Comparison of ENCODE assay signal across 17 mouse cellular contexts in genomic region chrX:169844150-169844772, GRCm38 (mm10).
DNase-seq lines count a peak whose midpoint lies in the region; ATAC-seq and TF ChIP-seq lines count a peak whose summit lies in the region.
"Had no signal": no experiment of that assay in that cellular context is flagged by ENCODE, and none has a peak within 500 bp of the region (broad histone marks: within the 10 kb centered on the region; RNA-seq: fewer than 3 reads in every experiment).

No protein-coding gene starts in this region.

- no peaks in the 10 kb centered on the region for H3K36me3 ChIP-seq in lung, embryonic 14.5 days (ENCODE audit: insufficient read depth)
- no peaks in the 10 kb centered on the region for H3K36me3 ChIP-seq in embryonic facial prominence, embryonic 10.5 days (replicated peaks)
- H3K36me3 ChIP-seq in midbrain, embryonic 12.5 days: no peaks in the 10 kb centered on the region
- H3K36me3 ChIP-seq in kidney, adult 2 months (ENCODE audit: control insufficient read depth, insufficient read depth, low read length): no peaks in the 10 kb centered on the region
- H3K36me3 ChIP-seq: embryonic facial prominence, embryonic 12.5 days had no signal

- no peak for TF ChIP-seq CTCF in lung, embryonic 14.5 days (IDR thresholded peaks at IDR 0.05; ENCODE audit: low read depth)
- no peak for TF ChIP-seq CTCF in kidney, adult 2 months (conservative IDR thresholded peaks at IDR 0.05; ENCODE audit: insufficient read depth, insufficient read length, low read depth, low read length)

- H3K27me3 ChIP-seq in lung, embryonic 14.5 days (ENCODE audit: insufficient read depth, low read length): 0 out of 2 replicates have a peak, but pooled peaks cover 5% of the 10 kb centered on the region
- H3K27me3 ChIP-seq in embryonic facial prominence, embryonic 10.5 days (replicated peaks; ENCODE audit: low read depth, poor library complexity, severe bottlenecking): peaks cover 84% of the 10 kb centered on the region
- H3K27me3 ChIP-seq in midbrain, embryonic 12.5 days: peaks cover 3% of the 10 kb centered on the region; the same call in 1 of the 2 replicates
- H3K27me3 ChIP-seq in kidney, adult 2 months (replicated peaks; ENCODE audit: control insufficient read depth, insufficient read depth, low read length): no peaks in the 10 kb centered on the region

- H3K27ac ChIP-seq in lung, embryonic 14.5 days (ENCODE audit: low read depth): no peak overlapping the region
- H3K27ac ChIP-seq in embryonic facial prominence, embryonic 10.5 days (replicated peaks): no peak overlapping the region; the same call in 1 of the 2 replicates
- peak overlapping the region; percentile 69 for H3K27ac ChIP-seq in midbrain, embryonic 12.5 days (replicated peaks)
- no peak overlapping the region for H3K27ac ChIP-seq in kidney, adult 2 months (ENCODE audit: insufficient read depth, low read depth, low read length)
- H3K27ac ChIP-seq: embryonic facial prominence, embryonic 12.5 days had no signal

- H3K9me3 ChIP-seq in lung, embryonic 14.5 days (ENCODE audit: low read depth, low read length): no peaks in the 10 kb centered on the region
- H3K9me3 ChIP-seq in embryonic facial prominence, embryonic 10.5 days: no peaks in the 10 kb centered on the region
- H3K9me3 ChIP-seq in midbrain, embryonic 12.5 days: no peaks in the 10 kb centered on the region
- H3K9me3 ChIP-seq: embryonic facial prominence, embryonic 12.5 days had no signal

- ATAC-seq in lung, embryonic 14.5 days (ENCODE audit: insufficient read depth): no peak
- ATAC-seq in midbrain, embryonic 12.5 days (ENCODE audit: low FRiP score, low read depth): peak; percentile 91
- ATAC-seq: activated CD4-positive, CD25-positive, alpha-beta regulatory T cell, adult 4 months; intestine, embryonic 16.5 days had no signal

- TF ChIP-seq POLR2A in kidney, adult 2 months (IDR thresholded peaks at IDR 0.05; ENCODE audit: low read depth, low read length): no peak

- H3K4me1 ChIP-seq in lung, embryonic 14.5 days (ENCODE audit: insufficient read depth): no peaks in the 10 kb centered on the region
- peaks cover 7% of the 10 kb centered on the region; the same call in 1 of the 2 replicates for H3K4me1 ChIP-seq in embryonic facial prominence, embryonic 10.5 days
- peaks cover 19% of the 10 kb centered on the region for H3K4me1 ChIP-seq in midbrain, embryonic 12.5 days
- H3K4me1 ChIP-seq in kidney, adult 2 months (ENCODE audit: control insufficient read depth, insufficient read depth, low read length): no peaks in the 10 kb centered on the region
- H3K4me1 ChIP-seq: embryonic facial prominence, embryonic 12.5 days had no signal

- peak; percentile 13 for DNase-seq in lung, embryonic 14.5 days
- DNase-seq in lung, postnatal 10 days: no peak
- DNase-seq in ZHBTc4 (ENCODE audit: low read depth, low spot score): peak; percentile 48
- peak; percentile 16 for DNase-seq in embryonic facial prominence, embryonic 10.5 days (ENCODE audit: low spot score)
- no peak for DNase-seq in heart, postnatal 36 days
- no peak for DNase-seq in kidney, adult 2 months
- no peak for DNase-seq in frontal cortex, postnatal 10 days (ENCODE audit: low spot score in 2 of 2)
- DNase-seq: adrenal gland, postnatal 36 days; cerebellum, adult 9-11 months; kidney, postnatal 4 days; lung, postnatal 14 days; thymus, postnatal 36 days had no signal

- H3K4me2 ChIP-seq in lung, embryonic 14.5 days: no peak overlapping the region
- H3K4me2 ChIP-seq in midbrain, embryonic 12.5 days (replicated peaks): peak overlapping the region; percentile 25; the same call in 1 of the 2 replicates
- H3K4me2 ChIP-seq: embryonic facial prominence, embryonic 12.5 days; liver, embryonic 11.5 days had no signal

- intact Hi-C loops in heart, postnatal 36 days (cut with DNase I): no loop called here

- WGBS in lung, embryonic 14.5 days: 39% methylated on average over 5 of the region's 5 CpGs
- 43% methylated on average over 5 of the region's 5 CpGs for WGBS in embryonic facial prominence, embryonic 10.5 days
- 21% methylated on average over 5 of the region's 5 CpGs for WGBS in midbrain, embryonic 12.5 days
- 70% methylated on average over 5 of the region's 5 CpGs for WGBS in kidney, adult 2 months

- H3K4me3 ChIP-seq in lung, embryonic 14.5 days (ENCODE audit: low read depth, low read length): no peak overlapping the region
- H3K4me3 ChIP-seq in embryonic facial prominence, embryonic 10.5 days: no peak overlapping the region
- no peak overlapping the region for H3K4me3 ChIP-seq in midbrain, embryonic 12.5 days
- H3K4me3 ChIP-seq in kidney, adult 2 months (ENCODE audit: insufficient read depth, low read depth, low read length): no peak overlapping the region
- H3K4me3 ChIP-seq: embryonic facial prominence, embryonic 12.5 days had no signal

- no peak overlapping the region for H3K9ac ChIP-seq in lung, embryonic 14.5 days
- H3K9ac ChIP-seq in midbrain, embryonic 12.5 days (replicated peaks): no peak overlapping the region
- H3K9ac ChIP-seq: embryonic facial prominence, embryonic 12.5 days had no signal

Comparison
In these comparisons a context has a peak if more than half of its experiments do, and no peak if none do; other contexts are left out.
1. DNase-seq: peak in lung, embryonic 14.5 days (single experiment), ZHBTc4 (single experiment) and embryonic facial prominence, embryonic 10.5 days (single experiment); none in lung, postnatal 10 days (single experiment), heart, postnatal 36 days (0 of 2), kidney, adult 2 months (single experiment) and frontal cortex, postnatal 10 days (0 of 2).